Mouse (Mus musculus): ENCODE measurements around the gene 6430531B16Rik. TPM values are rescaled to one million over a fixed set of nuclear protein-coding genes. Genes with fewer than 3 reads are reported as not detected.

The 6430531B16Rik gene
- polyA plus RNA-seq, 1 experiment from 2014 or later = not detected

- no peaks in the 10 kb centered on the region for H3K36me3 ChIP-seq (replicated peaks; ENCODE audit: insufficient read depth, low read length)
- no peak overlapping the region for H3K27ac ChIP-seq (ENCODE audit: low read depth)
- peaks cover 8% of the 10 kb centered on the region; the same call in 1 of the 2 replicates for H3K4me1 ChIP-seq (ENCODE audit: insufficient read depth)
- TF ChIP-seq CTCF (IDR thresholded peaks at IDR 0.05; ENCODE audit: low read depth) (no peak), EP300 (IDR thresholded peaks at IDR 0.05; ENCODE audit: low read depth) (no peak)
- 46% methylated on average over 4 of the region's 4 CpGs for WGBS (ENCODE audit: insufficient replicate concordance)
- H3K4me2 ChIP-seq (ENCODE audit: low read depth, low read length) = no peak overlapping the region
- no peaks in the 10 kb centered on the region for H3K9me3 ChIP-seq (ENCODE audit: low read length)
- no peak overlapping the region for H3K9ac ChIP-seq (replicated peaks)
- ATAC-seq = peak; percentile 59
- DNase-seq = no peak
- H3K27me3 ChIP-seq (ENCODE audit: insufficient read depth, low read length) = no peaks in the 10 kb centered on the region
- no peak overlapping the region for H3K4me3 ChIP-seq (ENCODE audit: low read depth, low read length)
Observed at GRCm38 (mm10) chr7:139955505-139955904, 23.1 kb downstream of the 6430531B16Rik start.

DNA sequence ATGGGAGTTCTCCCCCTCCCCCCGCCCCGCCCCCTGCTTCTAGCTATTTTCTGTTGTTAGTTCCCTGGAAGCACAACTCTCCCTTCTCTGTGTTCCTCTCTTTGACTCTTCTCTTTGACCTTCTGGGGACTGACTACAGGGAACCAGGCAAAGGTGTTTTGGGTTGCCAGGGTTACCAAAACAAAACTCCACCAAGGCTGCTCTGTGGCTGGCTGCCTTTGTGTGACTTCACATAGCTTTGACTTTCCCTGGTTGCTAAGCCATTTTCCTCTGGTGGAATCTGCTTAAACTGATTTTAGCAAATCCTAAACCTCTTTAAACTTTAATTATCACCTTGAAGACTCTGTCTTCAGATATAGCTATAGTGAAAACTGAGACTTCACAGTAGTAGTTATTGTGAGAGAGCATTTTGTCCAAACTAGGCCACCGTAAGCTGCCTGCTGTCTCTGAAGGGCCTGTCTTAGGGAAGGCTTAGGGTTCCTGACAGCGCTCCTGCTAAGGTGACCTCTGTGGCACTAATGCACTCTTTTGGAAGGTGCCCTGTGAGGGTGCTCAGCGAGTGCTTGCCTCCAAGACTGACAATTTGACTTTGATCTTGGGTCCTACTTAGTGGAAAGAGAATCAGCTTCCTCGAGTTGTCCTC lies 26.4 kb downstream of the 6430531B16Rik start:
- Histone ChIP-seq H3K36me3 (replicated peaks; ENCODE audit: insufficient read depth, low read length) (no peaks in the 10 kb centered on the region), H3K9me3 (ENCODE audit: low read length) (no peaks in the 10 kb centered on the region), H3K4me3 (ENCODE audit: low read depth, low read length) (no peak overlapping the region), H3K4me2 (ENCODE audit: low read depth, low read length) (no peak overlapping the region), H3K27ac (ENCODE audit: low read depth) (no peak overlapping the region), H3K27me3 (ENCODE audit: insufficient read depth, low read length) (0 out of 2 replicates have a peak, but pooled peaks cover 13% of the 10 kb centered on the region), H3K9ac (replicated peaks) (no peak overlapping the region), H3K4me1 (ENCODE audit: insufficient read depth) (peaks cover 11% of the 10 kb centered on the region; the same call in 1 of the 2 replicates)
- 77% methylated on average over 6 of the region's 6 CpGs for WGBS (ENCODE audit: insufficient replicate concordance)
- ATAC-seq (no peak), DNase-seq (no peak)
- TF ChIP-seq CTCF (IDR thresholded peaks at IDR 0.05; ENCODE audit: low read depth) (no peak), EP300 (IDR thresholded peaks at IDR 0.05; ENCODE audit: low read depth) (no peak)

- peaks cover 11% of the 10 kb centered on the region; the same call in 1 of the 2 replicates for H3K4me1 ChIP-seq (ENCODE audit: insufficient read depth)
- ATAC-seq (0 out of 2 replicates have a peak, but pooled peaks have one; percentile 20), DNase-seq (peak; percentile 43)
- H3K27me3 ChIP-seq (ENCODE audit: insufficient read depth, low read length) = peaks cover 16% of the 10 kb centered on the region
- no peaks in the 10 kb centered on the region for H3K9me3 ChIP-seq (ENCODE audit: low read length)
- peak overlapping the region; percentile 52; the same call in 1 of the 2 replicates for H3K9ac ChIP-seq (replicated peaks)
- H3K4me2 ChIP-seq (ENCODE audit: low read depth, low read length) = peak overlapping the region; percentile 93
- H3K36me3 ChIP-seq (replicated peaks; ENCODE audit: insufficient read depth, low read length) = no peaks in the 10 kb centered on the region
- H3K4me3 ChIP-seq (ENCODE audit: low read depth, low read length) = peak overlapping the region; percentile 66
- WGBS (ENCODE audit: insufficient replicate concordance) = 4% methylated on average over 16 of the region's 16 CpGs
- TF ChIP-seq EP300 (IDR thresholded peaks at IDR 0.05; ENCODE audit: low read depth) (no peak), CTCF (IDR thresholded peaks at IDR 0.05; ENCODE audit: low read depth) (no peak)
- peak overlapping the region; percentile 53 for H3K27ac ChIP-seq (ENCODE audit: low read depth)
Observed at GRCm38 (mm10) chr7:139951079-139951478, 27.5 kb downstream of the 6430531B16Rik start.

DNA sequence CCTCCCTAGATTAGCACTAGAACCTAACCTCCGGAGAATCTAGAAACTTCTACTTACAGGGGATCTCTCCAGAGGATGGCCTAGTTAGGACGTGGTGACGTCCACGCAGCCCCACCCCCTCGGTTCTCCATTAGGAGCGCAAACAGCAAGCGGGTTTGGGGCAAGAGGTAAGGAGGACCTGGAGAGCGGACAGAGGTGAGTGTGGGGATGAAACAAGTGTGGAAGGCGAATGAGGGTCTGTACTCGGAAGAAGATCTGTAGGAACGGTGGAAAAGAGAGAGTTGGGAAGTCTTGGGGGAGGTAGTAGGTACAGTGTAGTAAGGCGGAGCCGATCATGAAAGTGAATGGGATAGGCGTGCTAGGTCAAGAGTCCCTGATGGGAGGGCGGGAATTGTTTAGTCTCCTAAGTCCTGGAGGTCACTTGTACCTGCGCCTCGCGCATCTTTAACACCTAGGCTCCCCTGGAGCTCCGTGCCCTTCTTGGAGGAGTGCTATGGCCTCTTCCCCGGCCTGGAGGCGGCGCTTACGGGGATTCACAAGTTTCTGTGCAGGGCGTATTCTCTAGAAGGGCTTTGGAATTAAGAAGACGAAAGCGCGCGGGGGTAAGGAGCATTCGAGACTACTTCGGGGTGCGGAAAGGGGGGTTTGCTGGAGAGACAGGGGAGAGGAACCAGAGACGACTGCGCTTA lies 28.1 kb downstream of the 6430531B16Rik start:
- Histone ChIP-seq H3K36me3 (replicated peaks; ENCODE audit: insufficient read depth, low read length) (no peaks in the 10 kb centered on the region), H3K27ac (ENCODE audit: low read depth) (peak overlapping the region; percentile 53), H3K27me3 (ENCODE audit: insufficient read depth, low read length) (peaks cover 23% of the 10 kb centered on the region), H3K4me1 (ENCODE audit: insufficient read depth) (peaks cover 11% of the 10 kb centered on the region; the same call in 1 of the 2 replicates), H3K4me2 (ENCODE audit: low read depth, low read length) (peak overlapping the region; percentile 93), H3K9ac (replicated peaks) (peak overlapping the region; percentile 52), H3K4me3 (ENCODE audit: low read depth, low read length) (peak overlapping the region; percentile 66), H3K9me3 (ENCODE audit: low read length) (no peaks in the 10 kb centered on the region)
- TF ChIP-seq CTCF (IDR thresholded peaks at IDR 0.05; ENCODE audit: low read depth) (no peak), EP300 (IDR thresholded peaks at IDR 0.05; ENCODE audit: low read depth) (no peak)
- DNase-seq = peak; percentile 75
- ATAC-seq = peak; percentile 85
- WGBS (ENCODE audit: insufficient replicate concordance) = under 1% methylated on average over 32 of the region's 33 CpGs

DNA sequence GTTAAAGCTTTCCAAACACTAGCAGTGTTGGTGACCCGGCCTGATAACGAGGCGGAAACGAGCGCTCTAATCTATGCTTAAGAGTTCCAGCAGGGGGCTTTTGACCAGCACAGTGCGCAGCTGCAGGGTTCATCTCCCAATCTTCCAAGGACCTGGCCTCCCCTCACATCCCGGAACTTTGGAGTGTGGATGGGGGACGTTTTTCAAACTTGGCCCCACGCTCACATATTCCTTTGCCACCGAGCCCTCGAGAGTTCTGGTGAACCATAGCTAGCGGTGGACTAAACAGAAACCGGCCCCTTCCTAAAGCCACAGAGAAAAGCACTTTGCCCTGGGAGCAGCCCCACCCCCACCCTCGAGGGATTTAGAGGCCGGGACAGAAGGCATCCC lies 28.7 kb downstream of the 6430531B16Rik start:
- TF ChIP-seq EP300 (IDR thresholded peaks at IDR 0.05; ENCODE audit: low read depth) (no peak), CTCF (IDR thresholded peaks at IDR 0.05; ENCODE audit: low read depth) (peak; percentile 62)
- Histone ChIP-seq H3K9me3 (ENCODE audit: low read length) (no peaks in the 10 kb centered on the region), H3K9ac (replicated peaks) (peak overlapping the region; percentile 52), H3K27ac (ENCODE audit: low read depth) (0 out of 2 replicates have a peak overlapping the region, but pooled peaks have one; percentile 37), H3K4me2 (ENCODE audit: low read depth, low read length) (peak overlapping the region; percentile 93), H3K4me3 (ENCODE audit: low read depth, low read length) (peak overlapping the region; percentile 66), H3K4me1 (ENCODE audit: insufficient read depth) (peaks cover 11% of the 10 kb centered on the region; the same call in 1 of the 2 replicates), H3K36me3 (replicated peaks; ENCODE audit: insufficient read depth, low read length) (no peaks in the 10 kb centered on the region), H3K27me3 (ENCODE audit: insufficient read depth, low read length) (peaks cover 28% of the 10 kb centered on the region)
- DNase-seq = peak; percentile 63
- peak; percentile 80 for ATAC-seq
- under 1% methylated on average over 15 of the region's 15 CpGs for WGBS (ENCODE audit: insufficient replicate concordance)

- Histone ChIP-seq H3K4me1 (ENCODE audit: insufficient read depth) (peaks cover 12% of the 10 kb centered on the region; the same call in 1 of the 2 replicates), H3K4me3 (ENCODE audit: low read depth, low read length) (no peak overlapping the region), H3K27me3 (ENCODE audit: insufficient read depth, low read length) (peaks cover 56% of the 10 kb centered on the region), H3K36me3 (replicated peaks; ENCODE audit: insufficient read depth, low read length) (no peaks in the 10 kb centered on the region), H3K27ac (ENCODE audit: low read depth) (no peak overlapping the region), H3K9me3 (ENCODE audit: low read length) (no peaks in the 10 kb centered on the region), H3K9ac (replicated peaks) (no peak overlapping the region), H3K4me2 (ENCODE audit: low read depth, low read length) (no peak overlapping the region)
- 35% methylated on average over 5 of the region's 5 CpGs for WGBS (ENCODE audit: insufficient replicate concordance)
- ATAC-seq = no peak
- no peak for DNase-seq
- no peak for TF ChIP-seq EP300 (IDR thresholded peaks at IDR 0.05; ENCODE audit: low read depth)
- no peak for TF ChIP-seq CTCF (IDR thresholded peaks at IDR 0.05; ENCODE audit: low read depth)
Observed at GRCm38 (mm10) chr7:139946032-139946431, 32.5 kb downstream of the 6430531B16Rik start.
